Mouse (Mus musculus) thymus, postnatal 10 days (tissue): ENCODE measurements around the gene Hnf1b.

Experiments
- DNase-seq, 2 experiments: peaks; one replicate each; pipeline ENCODE4 v3.0.0; 2021; ENCODE audit warnings: low spot score in 2 of 2

Gene Hnf1b

DNA sequence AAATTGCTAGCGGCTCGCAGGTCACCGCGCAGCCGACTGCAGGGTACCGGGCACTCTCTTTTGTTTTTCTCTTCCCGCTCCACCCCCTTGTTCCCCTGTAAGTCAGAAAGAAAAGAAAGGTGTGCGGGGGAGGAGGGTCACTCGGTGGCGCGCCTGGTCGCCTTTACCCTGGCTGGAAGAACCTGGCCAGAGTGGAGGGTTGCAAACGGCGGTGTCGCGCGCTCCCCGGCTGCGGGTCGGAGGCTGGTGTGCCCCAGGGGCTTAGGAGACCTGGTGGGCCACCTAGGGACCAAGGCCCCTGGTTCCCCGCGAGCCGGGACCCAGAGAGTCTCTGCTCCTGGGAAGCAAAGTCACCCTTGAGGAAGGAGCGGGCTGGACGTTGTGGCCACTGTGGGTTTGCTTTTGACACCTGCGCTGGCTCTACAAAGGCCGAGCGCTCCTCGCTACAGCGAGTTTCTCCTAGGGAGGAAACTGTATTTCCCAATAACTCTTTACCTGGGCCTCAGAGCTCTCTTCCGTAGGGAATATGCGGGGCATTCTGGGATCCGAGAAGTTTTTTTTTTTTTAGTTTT is 3.4 kb downstream of the Hnf1b start:
- no peak for DNase-seq

DNA sequence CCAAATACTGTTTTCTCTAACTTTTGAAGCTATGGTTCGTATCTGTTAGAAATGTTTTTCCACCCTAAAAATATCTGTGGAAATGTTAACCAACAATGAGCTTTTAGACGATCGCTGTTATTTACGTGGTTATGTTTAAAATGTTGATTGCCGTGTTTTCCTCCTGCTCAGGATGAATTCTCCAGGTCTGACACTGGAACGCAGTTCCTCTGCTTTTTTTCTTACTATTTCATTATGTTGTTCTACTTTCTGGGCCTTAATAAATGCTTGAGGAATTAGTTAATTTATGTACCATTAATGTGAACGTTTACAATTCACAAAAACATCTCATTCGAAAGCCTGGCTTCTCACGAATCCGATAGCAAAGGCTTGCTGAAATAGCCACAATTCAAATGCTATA is 4.2 kb downstream of the Hnf1b start:
- DNase-seq = no peak

DNA sequence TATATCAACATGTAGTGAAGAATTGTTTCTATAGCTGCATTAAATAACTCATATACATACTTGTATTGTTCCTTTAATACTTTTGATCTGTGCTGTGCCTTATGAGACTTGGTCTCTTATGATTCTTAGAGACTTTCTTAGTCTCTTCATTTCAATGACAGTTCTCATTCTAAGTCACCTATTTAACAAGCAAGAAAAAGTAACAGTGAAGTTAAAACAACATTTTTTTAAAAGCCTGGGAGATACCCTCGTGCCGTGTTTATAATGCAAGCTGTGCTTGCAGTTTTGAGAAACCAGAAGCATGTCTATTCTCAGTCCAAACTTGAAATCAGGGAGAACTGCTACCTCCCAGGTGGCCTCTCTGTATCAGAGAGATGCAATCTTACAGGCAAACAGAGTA is 4.8 kb downstream of the Hnf1b start:
- no peak for DNase-seq

- no peak for DNase-seq
Observed at GRCm38 (mm10) chr11:83857256-83857655, 7.4 kb downstream of the Hnf1b start.

- no peak for DNase-seq
Observed at GRCm38 (mm10) chr11:83865286-83865685, 15.4 kb downstream of the Hnf1b start.

DNA sequence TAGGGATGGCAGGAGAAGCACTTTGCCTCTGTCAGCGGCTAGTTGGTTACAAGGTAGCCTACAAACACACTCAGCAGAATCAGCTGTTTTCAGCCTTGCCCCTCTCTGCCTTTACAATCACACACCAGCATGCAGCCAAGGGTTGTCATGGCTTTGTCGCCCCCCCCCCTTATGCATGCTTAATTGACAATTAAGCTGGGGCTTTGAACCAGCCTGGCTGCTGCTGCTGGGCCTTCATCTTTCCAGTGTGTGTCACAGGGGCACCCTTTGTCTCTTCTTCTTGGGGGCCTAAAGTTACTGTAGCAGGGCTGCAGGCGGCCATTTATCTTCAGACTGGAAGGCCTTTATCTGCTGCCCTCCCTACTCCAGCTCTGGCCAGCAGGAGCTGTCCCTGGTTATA is 17.7 kb downstream of the Hnf1b start:
- no peak for DNase-seq

DNA sequence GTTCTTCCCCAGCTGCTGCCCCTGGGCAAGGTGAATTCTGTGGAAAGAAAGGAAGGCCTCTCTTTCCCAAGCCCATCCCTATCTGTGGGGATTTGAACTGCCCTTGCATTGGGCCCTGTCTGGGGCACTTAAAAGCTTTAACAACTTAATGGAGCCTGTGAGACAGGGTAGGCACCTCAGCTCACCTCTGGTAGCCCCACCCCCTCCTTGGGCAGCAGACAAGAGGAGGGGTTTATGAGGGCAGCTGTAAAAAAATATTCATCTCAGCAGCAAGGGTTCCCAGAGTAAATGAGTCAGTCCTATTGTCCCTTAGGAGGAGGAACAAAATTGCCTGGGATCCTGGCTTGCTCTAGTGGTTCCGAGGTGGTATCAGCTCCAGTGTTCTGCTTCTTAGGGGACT is 19.3 kb downstream of the Hnf1b start:
- no peak for DNase-seq

DNA sequence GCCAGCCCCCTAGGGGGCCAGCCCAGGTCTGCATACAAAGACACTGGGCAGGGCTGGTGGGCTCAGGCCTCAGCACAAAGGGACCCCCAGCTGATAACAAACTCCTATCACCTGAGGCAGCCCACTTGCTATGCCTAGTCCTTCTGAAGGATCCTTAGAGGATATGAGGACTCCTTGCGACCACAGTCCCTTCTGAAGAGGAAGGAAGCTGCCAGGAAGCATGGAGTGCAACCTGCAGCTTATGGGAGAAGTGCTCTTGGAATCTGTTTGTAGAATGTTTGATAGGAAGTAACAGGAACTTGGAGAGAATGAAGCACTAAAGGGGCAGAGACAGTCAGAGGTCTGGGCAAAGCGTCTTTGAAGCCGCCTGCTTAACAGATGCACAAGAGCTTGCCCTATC is 19.8 kb downstream of the Hnf1b start:
- DNase-seq = no peak

DNA sequence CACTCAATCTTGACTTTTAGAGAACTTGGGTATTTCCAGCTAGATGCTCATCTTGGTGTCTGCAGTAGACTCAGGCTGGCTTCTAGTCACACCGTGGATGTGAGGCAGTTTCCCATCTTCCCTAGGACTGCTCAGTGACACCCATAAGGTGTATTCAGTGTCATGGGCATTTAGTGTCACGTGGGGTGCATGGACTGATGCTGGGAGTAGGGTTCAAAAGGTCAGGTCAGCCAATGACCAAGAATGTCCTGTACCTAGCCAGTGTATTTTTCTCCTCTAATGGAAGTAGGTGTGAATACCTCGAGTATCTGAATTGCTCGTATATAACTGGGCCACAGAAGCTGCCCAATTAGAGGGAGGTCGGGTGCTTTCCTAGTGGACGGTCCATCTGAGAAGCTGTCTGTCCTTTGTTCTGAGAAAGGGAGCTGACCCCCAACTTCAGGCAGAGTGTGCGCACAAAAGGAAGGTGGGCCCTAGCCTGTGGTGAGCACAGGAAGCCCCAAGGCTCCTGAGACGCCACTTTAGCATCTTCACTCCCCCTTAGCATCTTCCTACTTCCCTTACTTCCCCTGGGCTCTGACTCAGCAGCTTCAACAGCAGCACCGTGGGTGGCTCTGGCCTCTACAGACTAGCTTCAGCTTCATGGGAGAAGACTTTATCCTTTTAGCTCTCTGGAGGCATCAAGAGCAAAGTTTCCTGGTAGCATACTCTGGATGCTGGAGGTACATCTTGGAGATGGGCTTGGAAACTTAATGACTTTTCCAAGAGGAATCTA is 22.1 kb downstream of the Hnf1b start:
- DNase-seq = no peak

DNA sequence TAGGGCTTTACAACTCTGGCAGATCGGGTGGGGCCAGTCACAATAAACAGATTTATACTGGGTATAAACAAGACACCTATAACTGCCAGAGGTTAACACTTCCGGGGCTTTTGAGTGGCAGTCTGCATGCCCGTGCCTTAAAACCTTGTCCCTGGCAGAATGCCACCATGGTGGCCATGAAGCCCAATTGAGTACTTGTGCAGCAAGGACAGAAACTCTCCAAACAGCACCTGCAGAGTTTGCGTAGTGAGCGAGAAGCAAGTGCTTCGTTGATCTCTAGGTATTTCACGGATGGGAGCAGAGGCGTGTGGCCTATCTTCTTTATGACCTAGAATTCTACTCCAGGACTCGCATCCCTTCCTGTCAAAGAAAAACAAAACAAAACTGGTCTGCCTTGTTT is 23.6 kb downstream of the Hnf1b start:
- DNase-seq = no peak

GRCm38 (mm10) chr11:83876630-83877029 is 26.8 kb downstream of the Hnf1b start:
- no peak for DNase-seq

DNA sequence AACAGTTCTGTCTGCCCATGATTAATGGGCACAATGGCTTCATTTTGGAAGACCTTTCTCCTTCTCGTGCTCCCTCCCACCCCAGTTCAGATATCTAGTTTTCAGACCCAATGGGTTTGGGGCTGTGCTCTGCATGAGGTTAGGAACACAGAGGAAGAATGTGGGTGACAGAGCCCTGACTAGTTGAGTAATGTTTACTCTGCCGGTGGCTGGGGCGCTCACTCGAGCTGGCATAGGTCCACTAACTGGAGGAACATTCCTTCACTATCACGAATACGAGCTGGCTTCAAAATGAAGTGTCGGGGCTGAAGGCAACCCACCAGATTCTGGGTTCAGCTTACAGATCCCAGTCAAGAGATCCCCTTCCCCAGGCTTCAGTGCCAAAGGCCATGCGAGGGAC is 27.9 kb downstream of the Hnf1b start:
- DNase-seq = no peak

DNA sequence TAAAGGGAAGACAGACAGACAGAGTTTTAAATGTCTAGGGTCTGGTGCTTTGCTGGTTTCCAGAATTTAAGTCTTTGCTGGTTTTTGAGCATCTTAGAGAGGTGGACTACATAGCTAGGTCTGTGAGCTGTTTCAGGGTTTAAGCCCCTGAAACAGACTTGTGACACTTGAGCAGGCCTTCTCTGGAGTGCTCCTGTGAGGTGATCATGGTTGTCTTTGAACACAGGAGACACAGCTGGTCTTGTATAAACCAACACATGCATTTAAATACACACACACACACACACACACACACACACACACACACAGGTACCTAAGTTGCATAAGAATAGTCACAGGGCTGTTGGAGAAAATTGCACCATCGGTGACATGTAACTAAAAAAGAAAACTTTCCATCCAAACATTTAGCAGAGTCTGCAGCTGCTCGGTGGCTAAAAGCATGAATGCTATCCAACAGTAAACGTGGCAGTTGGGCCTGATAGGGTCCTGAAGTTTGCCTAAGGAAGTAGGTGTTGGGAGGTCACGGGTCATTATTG is 28.6 kb downstream of the Hnf1b start:
- DNase-seq = no peak

- no peak for DNase-seq
Observed at GRCm38 (mm10) chr11:83879130-83879529, 29.3 kb downstream of the Hnf1b start.

- DNase-seq = no peak
Observed at GRCm38 (mm10) chr11:83881438-83881837, 31.6 kb downstream of the Hnf1b start.

DNA sequence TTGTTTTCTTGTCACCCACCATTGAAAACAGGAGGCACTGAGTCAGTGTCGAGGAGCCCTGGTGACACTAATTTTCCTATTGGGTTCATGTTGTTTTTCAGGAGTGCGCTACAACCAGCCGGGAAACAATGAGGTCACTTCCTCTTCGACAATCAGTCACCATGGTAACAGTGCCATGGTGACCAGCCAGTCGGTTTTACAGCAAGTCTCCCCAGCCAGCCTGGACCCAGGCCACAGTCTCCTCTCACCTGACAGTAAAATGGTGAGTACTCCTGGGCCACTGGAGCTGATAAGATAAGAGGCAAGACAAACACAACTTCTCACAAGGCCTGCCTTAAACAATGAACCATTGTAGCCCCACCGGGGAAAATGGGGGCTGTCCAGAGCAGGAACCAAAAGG is 32.7 kb downstream of the Hnf1b start:
- DNase-seq = no peak

DNA sequence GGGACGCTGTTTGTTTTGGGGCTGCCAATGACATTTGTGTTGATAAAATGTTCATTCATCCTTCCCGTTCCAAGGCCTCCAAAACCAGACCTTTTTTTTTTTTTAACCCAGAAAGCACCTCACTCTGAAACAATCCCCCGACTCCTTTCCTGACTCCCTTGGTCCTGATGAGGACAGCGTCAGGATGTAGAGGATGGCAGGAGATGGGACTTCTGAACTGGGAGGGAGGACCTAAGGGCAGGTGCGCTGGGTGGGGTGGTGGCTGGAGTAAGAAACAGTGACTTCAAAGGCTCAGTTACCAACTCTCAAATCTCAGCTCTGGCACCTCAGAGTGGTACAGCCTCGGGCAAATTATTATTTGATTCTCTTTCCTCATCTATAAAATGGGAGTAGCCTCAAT is 33.2 kb downstream of the Hnf1b start:
- no peak for DNase-seq

GRCm38 (mm10) chr11:83883812-83884211 is 33.9 kb downstream of the Hnf1b start:
- no peak for DNase-seq

DNA sequence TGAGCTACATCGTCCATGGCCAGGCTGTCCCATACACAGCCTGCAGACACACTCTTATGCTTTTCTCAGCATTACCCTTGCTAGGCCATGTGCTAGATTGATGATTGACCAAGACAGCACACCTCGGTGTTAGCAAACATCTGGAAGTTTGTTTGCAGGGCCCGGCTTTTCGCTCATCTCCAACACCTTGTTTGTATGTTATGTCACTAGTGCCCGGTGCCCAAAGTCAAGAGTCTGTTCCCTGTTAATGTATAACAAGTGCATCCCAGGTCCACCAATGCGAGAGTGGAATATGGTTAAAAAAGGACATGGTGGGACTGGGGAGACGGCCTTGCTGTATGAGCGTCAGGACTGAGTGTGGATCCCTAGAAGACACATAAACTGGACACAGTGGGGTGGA is 35.3 kb downstream of the Hnf1b start:
- no peak for DNase-seq

- DNase-seq = no peak
Observed at GRCm38 (mm10) chr11:83886746-83887145, 36.9 kb downstream of the Hnf1b start.

GRCm38 (mm10) chr11:83891366-83891765 is 41.5 kb downstream of the Hnf1b start:
- DNase-seq = no peak

GRCm38 (mm10) chr11:83893325-83893724 is 43.5 kb downstream of the Hnf1b start:
- no peak for DNase-seq
